ENCODE assay signal across 9 mouse cellular contexts in genomic region chr3:86761095-86762035, GRCm38 (mm10).
DNase-seq lines count a peak whose midpoint lies in the region; ATAC-seq and TF ChIP-seq lines count a peak whose summit lies in the region.
"Had no signal": no experiment of that assay in that cellular context is flagged by ENCODE, and none has a peak within 500 bp of the region (broad histone marks: within the 10 kb centered on the region; RNA-seq: fewer than 3 reads in every experiment).

No protein-coding gene starts in this region.

- no peaks in the 10 kb centered on the region for H3K27me3 ChIP-seq in MEL (ENCODE audit: control insufficient read depth in 1 of 2, insufficient read depth in 2 of 2, low read length in 2 of 2)
- no peaks in the 10 kb centered on the region for H3K27me3 ChIP-seq in kidney, adult 2 months (replicated peaks; ENCODE audit: control insufficient read depth, insufficient read depth, low read length)
- no peaks in the 10 kb centered on the region for H3K27me3 ChIP-seq in limb, embryonic 12.5 days
- H3K27me3 ChIP-seq in neural tube, embryonic 11.5 days (ENCODE audit: control insufficient read depth, insufficient read depth, low read length) = no peaks in the 10 kb centered on the region
- H3K27me3 ChIP-seq: heart, embryonic 13.5 days had no signal

- 70% methylated on average over 9 of the region's 9 CpGs for WGBS in kidney, adult 2 months
- 21% methylated on average over 9 of the region's 9 CpGs for WGBS in limb, embryonic 12.5 days
- WGBS in neural tube, embryonic 11.5 days = 64% methylated on average over 9 of the region's 9 CpGs

- no peaks in the 10 kb centered on the region for H3K9me3 ChIP-seq in MEL (replicated peaks; ENCODE audit: insufficient read depth, low read length)
- H3K9me3 ChIP-seq in limb, embryonic 12.5 days = no peaks in the 10 kb centered on the region
- H3K9me3 ChIP-seq in neural tube, embryonic 11.5 days (ENCODE audit: control insufficient read depth, low read length) = no peaks in the 10 kb centered on the region
- H3K9me3 ChIP-seq: heart, embryonic 13.5 days had no signal

- H3K4me2 ChIP-seq in limb, embryonic 12.5 days = peak overlapping the region; percentile 16; the same call in 1 of the 2 replicates
- H3K4me2 ChIP-seq in neural tube, embryonic 11.5 days (ENCODE audit: low read depth) = no peak overlapping the region
- H3K4me2 ChIP-seq: heart, embryonic 13.5 days had no signal

- peak; percentile 95 for TF ChIP-seq RAD21 in MEL (IDR thresholded peaks at IDR 0.05; ENCODE audit: low read depth, low read length)

- peak; percentile 61 to 89 (median 73) for TF ChIP-seq CTCF in MEL (IDR thresholded peaks at IDR 0.05 in 2 of 3, conservative IDR thresholded peaks at IDR 0.05 in 1 of 3; ENCODE audit: control insufficient read depth in 1 of 3, insufficient read depth in 1 of 3, low read depth in 2 of 3, low read length in 3 of 3, poor library complexity in 1 of 3, severe bottlenecking in 1 of 3)
- peak; percentile 55 for TF ChIP-seq CTCF in kidney, adult 2 months (conservative IDR thresholded peaks at IDR 0.05; ENCODE audit: insufficient read depth, insufficient read length, low read depth, low read length)

- no peak overlapping the region for H3K9ac ChIP-seq in MEL (ENCODE audit: control insufficient read depth, low read depth, low read length, poor library complexity, severe bottlenecking)
- H3K9ac ChIP-seq in limb, embryonic 12.5 days (replicated peaks) = no peak overlapping the region
- H3K9ac ChIP-seq in neural tube, embryonic 11.5 days (ENCODE audit: low read length) = no peak overlapping the region
- H3K9ac ChIP-seq: heart, embryonic 13.5 days had no signal

- no peak overlapping the region for H3K27ac ChIP-seq in MEL (ENCODE audit: control insufficient read depth, low read depth, low read length)
- H3K27ac ChIP-seq in kidney, adult 2 months (ENCODE audit: insufficient read depth, low read depth, low read length) = no peak overlapping the region
- H3K27ac ChIP-seq in limb, embryonic 12.5 days = peak overlapping the region; percentile 87
- H3K27ac ChIP-seq in neural tube, embryonic 11.5 days (ENCODE audit: low read depth, low read length) = no peak overlapping the region
- H3K27ac ChIP-seq: heart, embryonic 13.5 days had no signal

- ATAC-seq in limb, embryonic 12.5 days (ENCODE audit: insufficient number of reproducible peaks, insufficient read depth, low FRiP score, low TSS enrichment, low read depth) = peak; percentile 11; the same call in 1 of the 2 replicates
- peak; percentile 71 for ATAC-seq in neural tube, embryonic 11.5 days (ENCODE audit: insufficient read depth, low FRiP score, low TSS enrichment)

- H3K79me2 ChIP-seq in MEL (ENCODE audit: control insufficient read depth, insufficient read depth, low read length, poor library complexity) = no peaks in the 10 kb centered on the region

- no peak for TF ChIP-seq EP300 in MEL (IDR thresholded peaks at IDR 0.05; ENCODE audit: low read depth in 1 of 2, low read length in 2 of 2)

- DNase-seq in A20 (ENCODE audit: low read depth, low spot score) (peak; percentile 68), MEL (ENCODE audit: low read depth, low spot score) (peak; percentile 76)
- peak; percentile 74 for DNase-seq in cerebellum, adult 9-10 months
- DNase-seq in forelimb bud, embryonic 11.5 days (ENCODE audit: low read depth, low spot score) = peak; percentile 86
- DNase-seq in kidney, adult 2 months = peak; percentile 75
- peak; percentile 63 for DNase-seq in neural tube, embryonic 11.5 days (ENCODE audit: low spot score)
- DNase-seq in urinary bladder, postnatal 36 days (ENCODE audit: low spot score in 2 of 2) = peak; percentile 38 to 39

- TF ChIP-seq POLR2A in MEL (IDR thresholded peaks at IDR 0.05; ENCODE audit: control insufficient read depth in 1 of 2, insufficient read depth in 1 of 2, low read depth in 1 of 2, low read length in 2 of 2, poor library complexity in 1 of 2) = no peak
- no peak for TF ChIP-seq POLR2A in kidney, adult 2 months (IDR thresholded peaks at IDR 0.05; ENCODE audit: low read depth, low read length)

- no peaks in the 10 kb centered on the region for H3K36me3 ChIP-seq in MEL (ENCODE audit: control insufficient read depth in 1 of 2, insufficient read depth in 2 of 2, low read length in 2 of 2)
- no peaks in the 10 kb centered on the region; the same call in 1 of the 2 replicates for H3K36me3 ChIP-seq in kidney, adult 2 months (ENCODE audit: control insufficient read depth, insufficient read depth, low read length)
- 0 out of 2 replicates have a peak, but pooled peaks cover 4% of the 10 kb centered on the region for H3K36me3 ChIP-seq in limb, embryonic 12.5 days
- H3K36me3 ChIP-seq in neural tube, embryonic 11.5 days (ENCODE audit: control insufficient read depth, insufficient read depth, low read length) = no peaks in the 10 kb centered on the region
- H3K36me3 ChIP-seq: heart, embryonic 13.5 days had no signal

- H3K4me3 ChIP-seq in MEL (ENCODE audit: control insufficient read depth in 1 of 2, insufficient read depth in 1 of 2, low read depth in 2 of 2, low read length in 2 of 2) = no peak overlapping the region
- no peak overlapping the region for H3K4me3 ChIP-seq in kidney, adult 2 months (ENCODE audit: insufficient read depth, low read depth, low read length)
- H3K4me3 ChIP-seq in limb, embryonic 12.5 days (replicated peaks) = no peak overlapping the region
- H3K4me3 ChIP-seq in neural tube, embryonic 11.5 days (ENCODE audit: low read depth, low read length) = no peak overlapping the region
- H3K4me3 ChIP-seq: heart, embryonic 13.5 days had no signal

- no peaks in the 10 kb centered on the region for H3K4me1 ChIP-seq in MEL (ENCODE audit: control insufficient read depth in 1 of 2, insufficient read depth in 2 of 2, low read length in 2 of 2)
- no peaks in the 10 kb centered on the region for H3K4me1 ChIP-seq in kidney, adult 2 months (ENCODE audit: control insufficient read depth, insufficient read depth, low read length)
- H3K4me1 ChIP-seq in limb, embryonic 12.5 days (replicated peaks) = peaks cover 20% of the 10 kb centered on the region
- H3K4me1 ChIP-seq in neural tube, embryonic 11.5 days (ENCODE audit: control insufficient read depth, insufficient read depth, low read length) = no peaks in the 10 kb centered on the region; the same call in 1 of the 2 replicates

TF ChIP-seq in MEL, 35 proteins besides CTCF, POLR2A, EP300 and RAD21:
- TF ChIP-seq POLR2AphosphoS2 (IDR thresholded peaks at IDR 0.05; ENCODE audit: low read length) (no peak), ZC3H11A (IDR thresholded peaks at IDR 0.05; ENCODE audit: low read depth, low read length) (peak; percentile 86), SMC3 (IDR thresholded peaks at IDR 0.05; ENCODE audit: low read depth, low read length) (peak; percentile 96)
